In the genomic region with DNA sequence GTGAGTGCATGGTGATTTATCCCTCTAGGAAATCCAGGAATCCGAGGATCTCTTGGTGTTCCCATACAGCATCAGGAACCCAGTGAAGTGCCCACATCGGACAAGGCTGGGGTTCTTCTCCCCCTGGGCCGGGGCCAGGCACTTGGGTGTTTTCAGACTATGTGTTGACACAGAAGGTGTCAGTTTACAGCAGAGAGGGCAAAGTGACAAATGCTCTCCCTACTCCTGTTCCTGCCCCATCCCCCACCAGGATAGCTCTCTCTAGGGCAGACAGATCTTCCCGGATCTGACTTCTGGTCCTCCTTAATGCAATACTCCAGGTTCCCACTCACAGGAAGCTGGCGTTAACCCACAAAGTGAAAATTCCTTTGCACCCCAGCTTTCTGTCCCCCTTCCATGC, we compare ENCODE assay signal across 17 mouse cellular contexts. TPM values are rescaled to one million over a fixed set of nuclear protein-coding genes. Genes with fewer than 3 reads are reported as not detected.
DNase-seq lines count a peak whose midpoint lies in the region; ATAC-seq and TF ChIP-seq lines count a peak whose summit lies in the region.
"Had no signal": no experiment of that assay in that cellular context is flagged by ENCODE, and none has a peak within 500 bp of the region (broad histone marks: within the 10 kb centered on the region; RNA-seq: fewer than 3 reads in every experiment).

No protein-coding gene starts in this region.

- no peaks in the 10 kb centered on the region for H3K79me2 ChIP-seq in liver, adult 2 months (ENCODE audit: control insufficient read depth, insufficient read depth, low read length)

- no peak overlapping the region for H3K9ac ChIP-seq in heart, embryonic 14.5 days (ENCODE audit: low read length)
- no peak overlapping the region for H3K9ac ChIP-seq in stomach, embryonic 15.5 days
- no peak overlapping the region for H3K9ac ChIP-seq in stomach, postnatal 0 days (ENCODE audit: low read length)
- no peak overlapping the region for H3K9ac ChIP-seq in liver, adult 2 months (ENCODE audit: low read depth, low read length)
- H3K9ac ChIP-seq: forebrain, postnatal 0 days; neural tube, embryonic 13.5 days had no signal

- no peak for TF ChIP-seq POLR2A in liver, adult 2 months (IDR thresholded peaks at IDR 0.05; ENCODE audit: extremely low read depth, insufficient read depth, low read length)

- DNase-seq in heart, postnatal 36 days = no peak
- no peak for DNase-seq in stomach, postnatal 0 days (ENCODE audit: low spot score)
- peak; percentile 82 for DNase-seq in liver, adult 2 months (ENCODE audit: extremely low read depth, low read depth, low spot score)
- peak; percentile 81 for DNase-seq in yolk sac, embryonic 10.5 days (ENCODE audit: low spot score)
- DNase-seq in layer of hippocampus, adult 9-11 months = no peak
- DNase-seq in adrenal gland, adult 8-10 months = no peak
- DNase-seq: adrenal gland, postnatal 25 days; cerebellum, postnatal 14 days; forebrain, postnatal 0 days; kidney, adult 11 months; lung, postnatal 14 days; midbrain, embryonic 14.5 days; thymus, adult 2 months had no signal

- intact Hi-C loops in heart, postnatal 36 days (cut with DNase I) = no loop called here

- H3K4me2 ChIP-seq in heart, embryonic 14.5 days (ENCODE audit: low read length) = peak overlapping the region; percentile 0; the same call in 1 of the 2 replicates
- no peak overlapping the region for H3K4me2 ChIP-seq in stomach, embryonic 15.5 days
- no peak overlapping the region for H3K4me2 ChIP-seq in stomach, postnatal 0 days (replicated peaks; ENCODE audit: low read depth)
- H3K4me2 ChIP-seq: neural tube, embryonic 13.5 days had no signal

- TF ChIP-seq CTCF in stomach, postnatal 0 days (IDR thresholded peaks at IDR 0.05; ENCODE audit: low read depth) = no peak
- no peak for TF ChIP-seq CTCF in liver, adult 2 months (IDR thresholded peaks at IDR 0.05; ENCODE audit: low read depth, low read length)

- no peaks in the 10 kb centered on the region for H3K36me3 ChIP-seq in heart, embryonic 14.5 days (ENCODE audit: control insufficient read depth, insufficient read depth, low read length)
- no peaks in the 10 kb centered on the region for H3K36me3 ChIP-seq in stomach, embryonic 15.5 days
- no peaks in the 10 kb centered on the region for H3K36me3 ChIP-seq in stomach, postnatal 0 days (ENCODE audit: control insufficient read depth, insufficient read depth, low read length)
- H3K36me3 ChIP-seq in liver, adult 2 months (ENCODE audit: control insufficient read depth, insufficient read depth, low read length) = no peaks in the 10 kb centered on the region
- H3K36me3 ChIP-seq: neural tube, embryonic 13.5 days had no signal

- ATAC-seq in heart, embryonic 14.5 days (ENCODE audit: insufficient number of reproducible peaks, insufficient read depth, low FRiP score, low read depth) = no peak
- 0 out of 2 replicates have a peak, but pooled peaks have one; percentile 28 for ATAC-seq in stomach, embryonic 15.5 days (ENCODE audit: insufficient read depth, low FRiP score, low read depth)
- ATAC-seq in stomach, postnatal 0 days (ENCODE audit: low FRiP score, low TSS enrichment) = no peak
- ATAC-seq: forebrain, postnatal 0 days had no signal

- H3K4me3 ChIP-seq in heart, embryonic 14.5 days (ENCODE audit: control insufficient read depth in 1 of 2, insufficient read depth in 1 of 2, low read depth in 1 of 2, low read length in 2 of 2) = no peak overlapping the region
- H3K4me3 ChIP-seq in stomach, embryonic 15.5 days (replicated peaks) = no peak overlapping the region
- no peak overlapping the region for H3K4me3 ChIP-seq in stomach, postnatal 0 days (ENCODE audit: low read depth, low read length)
- H3K4me3 ChIP-seq in liver, adult 2 months (ENCODE audit: insufficient read depth, low read depth, low read length) = no peak overlapping the region
- H3K4me3 ChIP-seq: layer of hippocampus, adult 2 months; neural tube, embryonic 13.5 days had no signal

- TF ChIP-seq EP300 in stomach, postnatal 0 days (optimal IDR thresholded peaks at IDR 0.05) = no peak

- 0 out of 4 replicates have a peak overlapping the region, but pooled peaks of 1 of the 2 experiments have one; percentile 24 for H3K27ac ChIP-seq in heart, embryonic 14.5 days (replicated peaks in 1 of 2; ENCODE audit: control insufficient read depth in 1 of 2, insufficient read depth in 1 of 2, low read depth in 2 of 2, low read length in 2 of 2)
- H3K27ac ChIP-seq in stomach, embryonic 15.5 days = no peak overlapping the region
- H3K27ac ChIP-seq in stomach, postnatal 0 days (replicated peaks) = no peak overlapping the region
- peak overlapping the region; percentile 82 for H3K27ac ChIP-seq in liver, adult 2 months (replicated peaks; ENCODE audit: insufficient read depth, low read depth, low read length)
- H3K27ac ChIP-seq: layer of hippocampus, adult 2 months; neural tube, embryonic 13.5 days had no signal

- H3K27me3 ChIP-seq in heart, embryonic 14.5 days (ENCODE audit: control insufficient read depth, insufficient read depth, low read length) = no peaks in the 10 kb centered on the region
- H3K27me3 ChIP-seq in stomach, embryonic 15.5 days (replicated peaks) = no peaks in the 10 kb centered on the region
- no peaks in the 10 kb centered on the region for H3K27me3 ChIP-seq in stomach, postnatal 0 days (ENCODE audit: control insufficient read depth, insufficient read depth, low read length)
- H3K27me3 ChIP-seq in liver, adult 2 months (ENCODE audit: control insufficient read depth, insufficient read depth, low read length) = no peaks in the 10 kb centered on the region

- H3K4me1 ChIP-seq in heart, embryonic 14.5 days (ENCODE audit: control insufficient read depth in 2 of 2, insufficient read depth in 2 of 2, low read length in 2 of 2) = peaks cover 26 to 29% of the 10 kb centered on the region in 2 experiments
- peaks cover 24% of the 10 kb centered on the region for H3K4me1 ChIP-seq in stomach, embryonic 15.5 days
- H3K4me1 ChIP-seq in stomach, postnatal 0 days (replicated peaks; ENCODE audit: control insufficient read depth, insufficient read depth) = no peaks in the 10 kb centered on the region; the same call in 1 of the 2 replicates
- H3K4me1 ChIP-seq in liver, adult 2 months (ENCODE audit: control insufficient read depth, insufficient read depth, low read length) = peaks cover 17% of the 10 kb centered on the region

- H3K9me3 ChIP-seq in heart, embryonic 14.5 days (ENCODE audit: control insufficient read depth, low read length) = no peaks in the 10 kb centered on the region
- no peaks in the 10 kb centered on the region for H3K9me3 ChIP-seq in stomach, embryonic 15.5 days
- H3K9me3 ChIP-seq in stomach, postnatal 0 days (ENCODE audit: control insufficient read depth, low read length) = no peaks in the 10 kb centered on the region
- H3K9me3 ChIP-seq: neural tube, embryonic 13.5 days had no signal

- 15% methylated on average over 5 of the region's 5 CpGs for WGBS in heart, embryonic 14.5 days
- 24% methylated on average over 5 of the region's 5 CpGs for WGBS in stomach, embryonic 15.5 days
- 33% methylated on average over 5 of the region's 5 CpGs for WGBS in stomach, postnatal 0 days
- WGBS in liver, adult 2 months = 20% methylated on average over 5 of the region's 5 CpGs

RNA-seq across cellular contexts. Expression of a gene that starts 5.3 kb away (rescaled TPM):
- 31.8 and 33.0 TPM in 2 replicates for polyA plus RNA-seq in heart, embryonic 14.5 days (2014; fragmentation: Nextera tagmentation; extraction: Ambion mirVana)
- total RNA-seq in heart, postnatal 36 days (2021) = 10 to 100 TPM; 35.0 to 39.0 TPM
- polyA plus RNA-seq in stomach, embryonic 15.5 days (2015; fragmentation: Nextera tagmentation; extraction: Ambion mirVana) = 25.7 and 26.9 TPM in 2 replicates
- 11.3 and 11.9 TPM in 2 replicates for polyA plus RNA-seq in stomach, postnatal 0 days (2015; fragmentation: Nextera tagmentation; extraction: Ambion mirVana)
- 27.3 and 28.7 TPM in 2 replicates for total RNA-seq in liver, adult 2 months (2014; rRNA removed)
- 53.0 and 57.7 TPM in 2 replicates for polyA plus RNA-seq in liver, adult 2 months (2012; rRNA removed)
- total RNA-seq in adrenal gland, adult 8-10 months (2022) = 10 to 100 TPM; 17.8 to 25.0 (median 21.1) TPM

Comparison
In these comparisons a context has a peak if more than half of its experiments do, and no peak if none do; other contexts are left out.
1. DNase-seq: peak in liver, adult 2 months (single experiment) and yolk sac, embryonic 10.5 days (single experiment); none in heart, postnatal 36 days (0 of 2), stomach, postnatal 0 days (single experiment), layer of hippocampus, adult 9-11 months (single experiment) and adrenal gland, adult 8-10 months (single experiment).